Mouse (Mus musculus) CH12F3 (cell line): Measurements from ENCODE around the gene Lclat1.

Experiments
- in situ Hi-C: fragments of 300-500 bp; cut with MboI; formaldehyde crosslinking; loops from 2 replicates; pipeline ENCODE4 v1.14.3; 2020; ENCODE audit warnings: low sequenced_read_pairs

Gene Lclat1

GRCm38 (mm10) chr17:73087045-73087910 lies 20.5 kb upstream of the Lclat1 start:
- in situ Hi-C loops = no loop called here

DNA sequence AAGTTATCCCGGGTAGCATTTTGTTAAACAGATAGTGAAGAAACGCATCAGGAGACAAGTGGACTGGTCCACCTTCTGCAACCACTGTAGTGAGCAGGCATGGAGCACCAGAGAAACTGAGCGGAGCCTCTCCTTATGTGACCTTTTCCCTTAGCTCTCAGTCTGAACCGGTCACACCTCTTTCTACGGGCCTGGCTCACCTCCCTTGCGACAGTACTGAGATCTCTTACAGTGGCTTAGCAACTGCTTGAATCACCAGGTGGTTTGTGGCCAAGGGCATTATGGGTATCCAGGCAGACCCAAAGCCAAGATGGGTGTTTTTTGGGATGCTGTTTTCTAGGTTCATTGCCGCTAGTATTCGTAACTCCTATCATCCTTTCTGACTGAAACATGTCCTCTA lies 16.4 kb upstream of the Lclat1 start:
- in situ Hi-C loops = no loop called here

DNA sequence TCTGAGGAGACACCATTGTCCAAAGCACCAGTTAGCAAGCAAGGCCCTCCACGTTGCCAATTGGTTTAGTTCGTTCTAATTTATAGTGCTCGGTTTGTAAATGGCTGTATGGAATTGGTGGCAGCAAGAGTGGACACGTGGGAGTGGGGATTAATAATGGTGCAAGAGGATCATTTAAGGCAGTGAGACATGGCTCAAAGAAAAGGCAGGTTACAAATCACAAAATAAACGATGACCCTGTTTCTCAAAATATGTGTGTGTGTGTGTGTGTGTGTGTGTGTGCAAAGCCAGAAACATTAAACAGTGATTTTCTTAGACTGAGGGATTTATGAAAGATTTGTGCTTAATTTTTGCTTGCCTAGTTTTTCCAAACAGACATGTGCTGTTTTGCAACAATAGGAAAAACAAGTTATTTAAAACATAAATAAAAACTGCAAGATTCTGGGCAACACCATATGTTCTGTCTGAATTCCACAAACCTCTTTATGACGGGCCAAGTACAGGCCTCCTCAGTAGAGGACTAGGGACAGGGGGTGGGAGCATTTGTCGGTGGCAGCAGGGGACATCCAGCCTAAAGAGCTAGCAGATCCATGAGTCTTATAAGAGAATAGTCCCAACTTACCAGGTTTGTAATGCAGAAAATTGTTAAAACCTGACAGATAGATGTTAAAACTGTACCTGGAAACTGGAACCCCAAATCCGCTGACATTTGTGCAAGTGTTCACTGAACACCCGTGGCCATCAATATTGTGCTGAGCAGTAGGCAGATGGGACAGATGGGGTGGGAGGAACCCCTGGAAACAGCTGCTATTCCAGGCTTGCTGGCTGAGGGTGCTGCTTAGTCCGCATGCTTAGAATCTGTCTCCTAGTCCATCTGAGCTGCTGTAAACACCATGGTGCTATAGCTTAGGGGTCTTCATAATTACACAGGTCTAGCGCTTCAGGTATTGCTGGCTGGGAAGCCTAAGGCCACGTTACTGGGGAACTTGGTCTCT lies 15.4 kb upstream of the Lclat1 start:
- in situ Hi-C loops = no loop called here

DNA sequence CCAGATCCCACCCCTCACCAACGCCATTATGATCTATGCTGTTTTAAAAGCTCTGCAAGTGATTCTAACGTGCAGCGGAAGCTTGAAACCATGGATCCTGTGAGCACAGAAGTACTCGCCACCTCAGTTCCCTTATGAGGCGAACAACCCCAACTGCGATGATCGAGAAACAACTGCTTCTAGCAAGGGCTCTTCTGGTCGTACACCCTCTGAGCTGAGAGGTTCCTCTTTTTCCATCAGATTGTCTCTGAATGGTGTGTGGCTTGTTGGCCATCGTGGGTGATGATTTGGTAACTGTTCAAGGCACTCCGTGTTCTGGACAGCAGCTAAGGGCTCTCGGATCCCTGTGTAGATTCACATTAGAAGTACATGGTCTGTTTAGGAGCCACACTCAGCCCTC lies 12.7 kb upstream of the Lclat1 start:
- in situ Hi-C loops = no loop called here

GRCm38 (mm10) chr17:73095585-73095984 lies 12.2 kb upstream of the Lclat1 start:
- in situ Hi-C loops = no loop called here

DNA sequence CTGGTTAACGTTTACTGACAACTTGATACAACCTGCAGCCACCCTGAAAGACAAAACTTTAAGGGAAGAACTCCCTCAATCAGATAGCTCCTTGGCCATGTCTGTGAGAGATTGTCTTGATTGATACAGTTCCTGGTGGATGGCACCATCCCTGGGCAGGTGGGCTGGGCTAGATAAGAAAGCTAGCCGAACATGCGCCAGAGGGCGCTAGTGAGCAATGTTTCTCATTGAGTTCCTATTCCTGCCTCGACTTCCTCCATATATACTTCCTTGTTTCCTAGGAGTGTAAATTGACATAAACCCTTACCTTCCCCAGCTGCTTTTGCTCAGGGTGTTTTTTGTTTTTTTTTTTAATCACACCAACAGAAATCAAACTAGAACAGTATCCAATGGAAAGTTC lies 11.3 kb upstream of the Lclat1 start:
- in situ Hi-C loops = no loop called here

DNA sequence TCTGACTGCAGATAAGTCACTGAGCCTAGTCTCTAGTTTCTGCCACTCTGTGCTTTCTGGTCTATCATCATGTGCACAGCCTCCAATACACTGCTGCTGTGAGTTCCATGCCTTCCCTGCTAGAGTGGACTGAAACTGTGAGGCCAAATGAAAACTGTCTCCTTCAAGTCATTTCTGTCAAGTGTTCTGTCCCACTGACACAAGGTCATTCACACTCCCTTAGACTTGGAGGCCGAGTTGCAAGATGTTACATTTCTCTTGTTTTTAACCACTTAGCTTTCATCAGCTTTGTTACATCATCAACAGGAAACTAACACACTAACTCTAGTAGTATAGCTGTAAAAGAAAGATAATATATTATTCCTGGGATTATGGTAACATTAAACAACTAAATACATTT lies 9.1 kb upstream of the Lclat1 start:
- in situ Hi-C loops = no loop called here

DNA sequence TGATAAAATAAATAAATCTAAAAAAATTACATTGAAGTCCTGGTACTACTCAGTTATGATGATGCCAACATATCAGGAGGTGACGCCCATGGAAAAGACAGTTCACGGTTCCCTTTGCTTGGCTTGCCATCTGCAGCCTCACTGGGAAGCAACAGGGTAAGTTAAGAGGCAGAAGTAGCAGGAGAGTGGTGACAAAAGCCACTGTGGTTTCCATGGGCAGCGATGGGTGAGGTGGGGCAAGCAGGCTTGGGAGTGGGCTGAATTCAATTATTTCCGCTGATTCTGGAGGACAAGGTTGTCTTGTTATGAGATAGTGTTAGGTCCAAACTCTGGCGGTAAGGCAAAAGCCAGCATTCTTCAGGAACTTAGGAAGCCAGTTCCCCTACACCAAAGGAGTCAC lies 7.4 kb upstream of the Lclat1 start:
- in situ Hi-C loops = no loop called here

GRCm38 (mm10) chr17:73102538-73102937 lies 5.2 kb upstream of the Lclat1 start:
- in situ Hi-C loops = no loop called here

GRCm38 (mm10) chr17:73108170-73108887 lies 544 bp downstream of the Lclat1 start:
- in situ Hi-C loops = no loop called here

DNA sequence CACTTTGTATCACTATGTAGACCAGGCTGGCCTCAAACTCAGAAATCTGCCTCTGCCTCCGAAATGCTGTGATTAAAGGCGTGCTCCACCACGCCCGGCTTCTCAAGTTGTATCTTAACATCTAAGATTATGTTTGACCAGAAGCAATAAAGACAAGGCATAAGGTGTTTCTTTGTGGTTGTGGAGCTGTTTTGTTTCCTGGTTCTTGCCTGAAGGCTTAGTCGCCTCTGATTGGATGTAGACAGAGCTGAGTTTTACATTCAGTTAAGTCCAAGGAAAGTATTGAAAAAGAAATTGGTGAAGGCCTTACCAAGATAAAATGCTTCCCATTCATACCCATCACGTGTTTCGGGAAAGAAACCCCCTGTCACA lies 1.1 kb downstream of the Lclat1 start:
- in situ Hi-C loops = no loop called here

- in situ Hi-C loops = no loop called here
These were observed 4.3 kb downstream of the Lclat1 start for GRCm38 (mm10) chr17:73112128-73112527.

DNA sequence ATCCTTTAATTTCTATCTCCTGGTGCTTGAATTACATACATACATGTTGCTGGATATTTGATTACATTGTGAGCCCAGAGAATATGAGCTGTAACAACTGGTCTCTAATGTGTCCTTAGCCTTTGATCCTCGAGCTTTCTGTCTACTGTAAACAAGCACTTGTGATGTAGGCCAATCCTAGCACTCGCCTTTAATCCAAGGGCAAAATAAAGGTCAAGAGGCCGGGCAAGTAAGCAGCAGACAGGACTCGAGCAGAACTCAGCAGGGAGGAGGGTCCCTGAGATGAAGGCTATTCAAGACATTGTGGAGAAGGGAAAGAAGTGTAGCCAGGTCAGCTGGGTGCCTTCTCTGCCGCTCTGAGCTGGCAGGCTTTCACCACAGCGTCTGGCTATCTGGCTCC lies 4.8 kb downstream of the Lclat1 start:
- in situ Hi-C loops = no loop called here

DNA sequence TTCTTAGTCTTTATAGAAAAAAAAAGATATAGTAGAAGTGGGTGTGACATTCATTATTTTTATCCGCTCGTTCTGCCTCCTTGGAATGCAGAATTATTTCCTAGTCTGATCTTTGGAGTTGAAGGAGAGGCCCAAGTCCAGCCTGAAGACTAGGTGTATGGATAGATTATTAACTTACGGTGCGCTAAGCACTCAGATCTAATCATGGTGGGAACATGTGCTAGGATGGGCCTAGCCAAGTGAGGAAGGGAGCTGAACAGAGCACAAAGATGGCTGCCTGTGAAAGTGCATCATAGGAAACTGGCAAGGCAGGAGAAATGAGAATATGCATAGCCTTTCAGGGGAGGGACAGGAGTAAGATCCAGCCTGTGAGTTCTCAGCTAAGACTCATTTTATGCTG lies 5.4 kb downstream of the Lclat1 start:
- in situ Hi-C loops = no loop called here

DNA sequence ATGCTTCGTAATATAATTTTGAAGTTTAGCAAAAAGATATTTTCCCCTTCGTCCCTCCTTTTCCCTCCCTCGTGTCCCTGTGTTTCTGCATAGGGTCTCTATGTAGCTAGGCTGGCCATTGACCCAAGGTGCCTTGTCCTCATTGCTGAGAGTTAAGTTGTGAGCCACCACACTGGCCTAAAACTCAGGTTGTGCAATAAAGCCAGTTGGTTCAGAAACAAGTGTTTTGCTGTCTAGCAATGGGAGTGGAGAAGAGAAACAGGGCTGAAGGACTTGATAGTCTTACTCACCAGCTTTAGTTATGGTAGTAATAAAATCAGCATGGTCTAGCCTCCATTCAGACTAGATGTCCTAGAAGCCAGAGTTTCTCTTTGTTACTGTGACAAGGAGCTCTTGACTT lies 10.3 kb downstream of the Lclat1 start:
- in situ Hi-C loops = no loop called here

- in situ Hi-C loops = no loop called here
These were observed 10.9 kb downstream of the Lclat1 start for GRCm38 (mm10) chr17:73118702-73119101.

- in situ Hi-C loops = no loop called here
These were observed 11.4 kb downstream of the Lclat1 start for GRCm38 (mm10) chr17:73119150-73119549.

DNA sequence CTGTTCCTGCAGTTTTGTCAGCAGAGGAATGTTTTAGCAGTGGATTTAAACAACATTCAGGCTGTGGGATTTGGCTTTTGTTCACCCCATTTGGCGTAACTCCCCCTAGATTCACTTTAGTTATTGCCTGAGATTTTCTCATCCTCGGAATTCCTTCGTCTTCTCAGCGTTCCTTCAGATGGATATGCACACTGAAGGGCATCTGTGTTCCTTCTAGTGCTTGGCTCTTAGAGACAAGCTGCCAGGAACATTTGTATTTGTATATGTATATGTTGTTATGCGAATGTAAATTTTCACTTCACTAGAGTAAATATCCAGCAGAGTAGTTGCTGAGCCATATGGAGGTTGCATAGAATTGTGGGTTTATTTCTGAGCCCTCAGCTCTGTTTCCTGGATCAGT lies 12.8 kb downstream of the Lclat1 start:
- in situ Hi-C loops = no loop called here

GRCm38 (mm10) chr17:73121726-73122125 lies 13.9 kb downstream of the Lclat1 start:
- in situ Hi-C loops = no loop called here

DNA sequence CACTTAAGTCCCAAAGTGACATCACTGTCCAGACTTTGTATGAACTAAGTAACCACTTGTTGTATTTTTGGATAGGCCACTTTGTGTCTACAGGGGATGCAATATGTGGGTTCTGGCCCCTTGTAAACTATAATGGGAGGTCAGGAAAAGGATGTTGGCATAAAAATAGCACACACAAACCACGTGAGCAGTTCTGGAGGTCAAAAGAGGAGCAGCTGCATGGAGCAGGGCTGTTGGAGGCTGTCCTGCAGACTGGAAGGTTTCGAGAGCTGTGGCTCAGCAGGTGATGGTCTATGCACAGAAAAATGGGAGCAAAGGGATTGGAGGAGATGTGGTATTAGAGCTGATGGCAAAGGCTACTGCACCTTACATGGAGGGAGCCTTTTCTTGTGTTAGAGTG lies 18.6 kb downstream of the Lclat1 start:
- in situ Hi-C loops = no loop called here

DNA sequence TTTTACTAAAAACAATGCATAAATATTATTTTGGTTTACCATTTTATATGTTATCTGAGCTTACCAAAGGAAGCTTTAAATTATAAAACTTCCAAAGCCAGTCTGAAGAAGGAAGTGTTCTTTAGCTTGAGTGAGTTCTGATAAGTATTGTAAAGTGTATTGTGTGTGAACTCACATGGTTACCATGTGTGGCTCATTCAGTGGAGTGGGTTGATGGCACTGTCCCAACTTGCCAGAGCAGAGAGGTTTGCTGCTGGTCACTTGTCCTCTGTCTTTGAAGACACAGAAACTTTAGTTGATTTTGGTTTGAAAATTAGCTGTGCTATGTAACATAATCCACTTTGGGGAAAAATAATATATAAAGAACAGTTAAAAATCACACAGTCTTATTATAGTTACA lies 19.1 kb downstream of the Lclat1 start:
- in situ Hi-C loops = no loop called here
